Mouse (Mus musculus) heart, embryonic 13.5 days (tissue): ENCODE measurements around the gene Bri3. TPM values are rescaled to one million over a fixed set of nuclear protein-coding genes. Genes with fewer than 3 reads are reported as not detected.

ENCODE experiments used
- ATAC-seq: fragments of 200-750 bp; cut with Nextera tagmentation; 2 replicates; pipeline ENCODE4 v1.8.0; 2017; ENCODE audit warnings: moderate TSS enrichment; ENCODE audit not compliant: insufficient number of reproducible peaks, low FRiP score, low TSS enrichment; ENCODE audit errors: extremely low read depth
- H3K27ac ChIP-seq: fragments of 300-500 bp; sonication (generic); replicated peaks from 2 replicates; pipeline ENCODE4 v1.5.1; 2015; ENCODE audit warnings: moderate library complexity, mild to moderate bottlenecking, inconsistent platforms
- H3K27me3 ChIP-seq: fragments of 300-500 bp; sonication (generic); replicated peaks from 2 replicates; pipeline ENCODE4 v1.6.1; 2015; ENCODE audit warnings: mild to moderate bottlenecking, inconsistent platforms
- H3K36me3 ChIP-seq: fragments of 300-500 bp; sonication (generic); 2 replicates; pipeline ENCODE4 v1.6.1; 2015; ENCODE audit warnings: mild to moderate bottlenecking, inconsistent platforms
- H3K4me1 ChIP-seq: fragments of 300-500 bp; sonication (generic); 2 replicates; pipeline ENCODE4 v1.6.1; 2015; ENCODE audit warnings: inconsistent platforms
- H3K4me2 ChIP-seq: fragments of 300-500 bp; sonication (generic); 2 replicates; pipeline ENCODE4 v1.6.1; 2015; ENCODE audit warnings: inconsistent platforms, mild to moderate bottlenecking, moderate library complexity
- H3K4me3 ChIP-seq: fragments of 300-500 bp; sonication (generic); 2 replicates; pipeline ENCODE4 v1.5.1; 2015; ENCODE audit warnings: moderate library complexity, mild to moderate bottlenecking, inconsistent platforms
- H3K9ac ChIP-seq: fragments of 300-500 bp; sonication (generic); 2 replicates; pipeline ENCODE4 v1.6.1; 2015; ENCODE audit warnings: inconsistent platforms, mild to moderate bottlenecking, moderate library complexity
- H3K9me3 ChIP-seq: fragments of 300-500 bp; sonication (generic); 2 replicates; pipeline ENCODE4 v1.6.1; 2016; ENCODE audit warnings: inconsistent platforms
- WGBS: fragments of 180-500 bp; shearing (Covaris S2); methylation state at CpG from one replicate; pipeline ENCODE4 v1.1.7; 2015; ENCODE audit warnings: mixed read lengths; 5-methylcytosine and 5-hydroxymethylcytosine counted together
- polyA plus RNA-seq: library from polyadenylated mRNA; unstranded; fragments of >200 nt; fragmentation: Nextera tagmentation; extraction: Ambion mirVana; gene quantifications from 2 replicates; pipeline ENCODE4 v1.2.1, GENCODE M21; 2015

The Bri3 gene
- polyA plus RNA-seq, 1 experiment from 2014 or later = 126 TPM

DNA sequence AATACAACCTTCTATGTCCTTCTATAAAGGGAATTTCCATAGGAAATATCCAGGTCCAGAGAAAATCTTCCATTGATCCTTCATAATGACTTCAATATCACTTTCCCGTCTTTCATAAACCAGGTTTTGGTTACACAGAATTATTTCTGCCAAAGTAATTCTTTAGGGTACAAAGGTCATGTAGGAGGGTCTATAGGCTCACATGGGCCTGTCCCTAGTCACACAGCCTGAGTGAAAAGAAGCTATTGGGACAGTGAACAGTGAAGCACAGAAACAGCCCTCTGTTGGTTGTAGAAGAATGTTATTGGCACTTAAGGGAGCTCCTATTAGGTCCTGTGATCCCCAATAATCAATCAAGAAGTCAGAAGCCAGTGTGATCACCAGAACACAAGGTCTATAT is 96.8 kb downstream of the Bri3 start:
- H3K9me3 ChIP-seq = no peaks in the 10 kb centered on the region
- no peak overlapping the region for H3K27ac ChIP-seq
- H3K4me1 ChIP-seq = peaks cover 16% of the 10 kb centered on the region
- H3K4me3 ChIP-seq = no peak overlapping the region
- no peaks in the 10 kb centered on the region for H3K27me3 ChIP-seq
- H3K4me2 ChIP-seq = no peak overlapping the region
- H3K9ac ChIP-seq = no peak overlapping the region
- 79% methylated on average over 1 of the region's 1 CpGs for WGBS
- no peaks in the 10 kb centered on the region for H3K36me3 ChIP-seq
- ATAC-seq = no peak

DNA sequence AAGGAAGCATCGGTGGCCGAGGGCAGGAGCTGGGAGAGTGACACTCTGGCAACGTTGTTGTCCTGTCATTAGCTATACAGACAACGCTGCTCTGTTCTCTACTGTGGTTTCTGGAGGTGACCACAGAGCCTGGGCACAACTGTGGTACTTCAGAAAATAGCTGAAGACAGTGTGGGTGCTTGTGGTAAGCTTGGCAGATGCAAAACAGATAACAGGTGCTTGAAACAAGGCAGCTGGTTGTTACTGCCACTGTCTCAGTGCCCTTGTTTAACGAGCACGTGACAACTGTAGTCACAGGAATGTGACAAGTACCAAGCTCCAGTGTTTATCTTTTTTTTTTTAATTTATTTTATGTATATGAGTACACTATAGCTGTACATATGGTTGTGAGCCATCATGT is 100.4 kb downstream of the Bri3 start:
- no peaks in the 10 kb centered on the region for H3K9me3 ChIP-seq

DNA sequence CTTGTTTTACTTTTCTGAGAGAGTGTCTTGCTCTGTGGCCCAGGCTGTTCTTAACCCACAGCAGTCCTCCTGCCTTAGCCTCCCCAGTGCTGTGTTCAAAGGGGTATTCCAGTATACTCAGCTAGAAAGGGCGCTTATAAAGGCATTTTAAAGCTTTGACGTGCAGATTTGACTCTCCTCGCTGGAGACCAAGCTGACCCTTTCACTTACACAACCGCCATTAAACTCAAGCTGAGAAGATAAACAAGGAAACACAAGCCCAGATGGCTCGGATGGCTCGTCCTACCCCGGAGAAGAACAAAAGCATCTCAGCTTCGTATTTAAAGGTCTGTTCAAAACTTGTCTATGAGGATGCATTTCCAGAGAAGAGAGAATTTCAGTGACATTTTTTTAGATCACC is 106.9 kb downstream of the Bri3 start:
- H3K9ac ChIP-seq = no peak overlapping the region
- H3K9me3 ChIP-seq = no peaks in the 10 kb centered on the region
- H3K36me3 ChIP-seq = no peaks in the 10 kb centered on the region
- no peak overlapping the region for H3K4me3 ChIP-seq
- H3K4me2 ChIP-seq = no peak overlapping the region
- H3K4me1 ChIP-seq = 0 out of 2 replicates have a peak, but pooled peaks cover 3% of the 10 kb centered on the region
- WGBS = 34% methylated on average over 8 of the region's 8 CpGs
- H3K27ac ChIP-seq = no peak overlapping the region
- no peaks in the 10 kb centered on the region for H3K27me3 ChIP-seq
- no peak for ATAC-seq

More for the DNA sequence above, 100.4 kb downstream of the Bri3 start:
- no peak overlapping the region for H3K4me2 ChIP-seq
- H3K9ac ChIP-seq = no peak overlapping the region
- ATAC-seq = no peak
- H3K4me3 ChIP-seq = no peak overlapping the region
- H3K27me3 ChIP-seq = no peaks in the 10 kb centered on the region
- H3K27ac ChIP-seq = no peak overlapping the region
- no peaks in the 10 kb centered on the region for H3K36me3 ChIP-seq
- peaks cover 9% of the 10 kb centered on the region for H3K4me1 ChIP-seq
- 63% methylated on average over 6 of the region's 6 CpGs for WGBS

- Histone ChIP-seq H3K4me3 (no peak overlapping the region), H3K9me3 (no peaks in the 10 kb centered on the region), H3K27me3 (no peaks in the 10 kb centered on the region), H3K4me1 (0 out of 2 replicates have a peak, but pooled peaks cover 3% of the 10 kb centered on the region), H3K27ac (no peak overlapping the region), H3K36me3 (no peaks in the 10 kb centered on the region), H3K9ac (no peak overlapping the region), H3K4me2 (no peak overlapping the region)
- 80% methylated on average over 9 of the region's 9 CpGs for WGBS
- no peak for ATAC-seq
Measured at GRCm38 (mm10) chr5:144352250-144353047, 108.2 kb downstream of the Bri3 start.

- peak overlapping the region; percentile 79 for H3K4me3 ChIP-seq
- peak overlapping the region; percentile 88 for H3K4me2 ChIP-seq
- peak overlapping the region; percentile 82 for H3K27ac ChIP-seq
- 10% methylated on average over 17 of the region's 17 CpGs for WGBS
- no peaks in the 10 kb centered on the region for H3K36me3 ChIP-seq
- peak overlapping the region; percentile 87 for H3K9ac ChIP-seq
- ATAC-seq = no peak
- H3K27me3 ChIP-seq = no peaks in the 10 kb centered on the region
- peaks cover 5% of the 10 kb centered on the region; the same call in 1 of the 2 replicates for H3K4me1 ChIP-seq
- no peaks in the 10 kb centered on the region for H3K9me3 ChIP-seq
Measured at GRCm38 (mm10) chr5:144356776-144357455, 112.7 kb downstream of the Bri3 start.

DNA sequence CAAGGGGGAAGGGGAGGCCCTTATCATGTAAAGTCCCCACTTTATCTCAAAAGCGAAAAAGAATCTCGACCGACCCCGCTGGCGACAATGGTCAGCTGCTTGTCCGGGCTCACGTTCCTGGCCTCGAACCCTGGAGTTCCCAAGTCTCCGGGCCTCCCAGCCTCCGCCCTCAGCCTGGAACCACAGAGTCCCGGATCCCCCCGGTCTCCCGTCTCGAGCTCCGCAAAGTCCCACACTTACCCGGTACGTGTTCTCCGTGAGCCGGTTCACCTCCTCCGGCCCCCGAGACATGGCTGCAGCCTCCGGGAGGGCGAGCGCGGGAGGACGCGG is 113.3 kb downstream of the Bri3 start:
- peak overlapping the region; percentile 88 for H3K4me2 ChIP-seq
- peak overlapping the region; percentile 87 for H3K9ac ChIP-seq
- peak overlapping the region; percentile 79 for H3K4me3 ChIP-seq
- ATAC-seq = no peak
- no peaks in the 10 kb centered on the region for H3K9me3 ChIP-seq
- H3K27ac ChIP-seq = peak overlapping the region; percentile 82
- H3K27me3 ChIP-seq = no peaks in the 10 kb centered on the region
- H3K4me1 ChIP-seq = peaks cover 5% of the 10 kb centered on the region; the same call in 1 of the 2 replicates
- 1% methylated on average over 27 of the region's 27 CpGs for WGBS
- no peaks in the 10 kb centered on the region for H3K36me3 ChIP-seq

DNA sequence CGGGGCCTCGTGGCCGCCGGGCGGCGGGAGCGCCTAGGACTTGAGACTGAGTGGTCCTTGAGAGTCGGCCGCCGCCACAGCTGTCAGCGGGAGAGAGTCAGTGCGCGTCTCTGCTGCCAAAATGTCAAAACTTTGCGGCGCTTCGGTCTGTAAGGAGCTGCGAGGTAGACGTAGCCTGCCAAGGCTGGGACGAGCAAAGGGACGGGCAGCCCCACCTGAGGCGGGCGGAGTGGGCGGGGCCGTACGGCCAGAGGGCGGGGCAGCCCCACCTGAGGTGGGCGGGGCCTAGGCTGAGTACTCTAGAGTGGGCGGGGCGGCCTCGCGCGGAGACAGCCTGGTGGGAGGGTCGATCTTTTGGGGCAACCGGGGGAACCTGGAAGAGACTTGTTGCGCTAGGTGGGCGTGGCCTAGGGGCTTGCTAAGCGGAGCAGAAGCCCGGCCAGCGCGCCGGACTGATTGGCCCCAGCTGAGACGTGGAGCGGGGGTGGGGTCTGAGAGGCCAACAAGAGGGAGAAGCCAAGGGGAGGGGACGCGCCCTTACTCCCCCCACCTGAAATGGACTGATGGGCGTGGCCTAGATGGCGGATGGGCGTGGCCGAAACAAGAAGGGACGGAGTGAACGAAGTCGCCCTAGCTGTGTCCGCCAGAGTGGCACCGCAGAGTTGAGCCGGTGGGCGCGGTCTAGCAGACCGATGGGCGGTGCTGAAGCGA is 113.8 kb downstream of the Bri3 start, which contains the start of gene Baiap2l1:
Gene Baiap2l1 (minus strand): TSS at position 232 of the 711 bp plus-strand sequence.
- H3K4me3 ChIP-seq = peak within 1 kb of the TSS; percentile 79
- no peaks in the 10 kb centered on the region for H3K27me3 ChIP-seq
- peak within 1 kb of the TSS; percentile 87 for H3K9ac ChIP-seq
- H3K4me2 ChIP-seq = peak within 1 kb of the TSS; percentile 88
- H3K36me3 ChIP-seq = no peaks in the 10 kb centered on the region
- peak; percentile 87 for ATAC-seq
- no peaks in the 10 kb centered on the region for H3K9me3 ChIP-seq
- peak within 1 kb of the TSS; percentile 82 for H3K27ac ChIP-seq
- WGBS = under 1% methylated on average over 58 of the region's 60 CpGs
- peaks cover 5% of the 10 kb centered on the region; the same call in 1 of the 2 replicates for H3K4me1 ChIP-seq

- peak overlapping the region; percentile 82; the same call in 1 of the 2 replicates for H3K27ac ChIP-seq
- no peaks in the 10 kb centered on the region for H3K27me3 ChIP-seq
- peak overlapping the region; percentile 87 for H3K9ac ChIP-seq
- ATAC-seq = no peak
- WGBS = 8% methylated on average over 10 of the region's 10 CpGs
- H3K4me2 ChIP-seq = peak overlapping the region; percentile 88
- peak overlapping the region; percentile 79 for H3K4me3 ChIP-seq
- peaks cover 5% of the 10 kb centered on the region; the same call in 1 of the 2 replicates for H3K4me1 ChIP-seq
- no peaks in the 10 kb centered on the region for H3K36me3 ChIP-seq
- no peaks in the 10 kb centered on the region for H3K9me3 ChIP-seq
Measured at GRCm38 (mm10) chr5:144358592-144358917, 114.3 kb downstream of the Bri3 start.

DNA sequence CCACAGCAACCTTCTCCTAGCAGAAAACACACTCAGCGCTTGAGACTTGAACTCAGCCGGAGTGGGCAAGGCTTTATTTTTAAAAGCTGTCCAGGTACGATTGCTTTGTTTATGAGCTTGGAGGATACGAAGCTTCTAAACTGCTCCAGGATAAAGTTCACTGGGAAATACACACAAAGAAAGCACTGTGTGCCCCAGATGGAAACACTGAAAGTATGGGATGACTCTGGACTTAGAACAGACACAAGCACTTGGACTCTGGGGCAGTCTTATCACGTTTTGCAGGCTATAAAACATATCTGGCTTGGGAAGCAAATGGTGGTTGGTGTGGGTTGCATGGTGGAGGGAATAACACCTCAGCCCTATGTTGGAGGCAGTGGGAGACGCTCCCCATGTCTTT is 115.6 kb downstream of the Bri3 start:
- H3K27ac ChIP-seq = no peak overlapping the region
- H3K4me2 ChIP-seq = no peak overlapping the region
- H3K36me3 ChIP-seq = no peaks in the 10 kb centered on the region
- H3K9ac ChIP-seq = no peak overlapping the region
- H3K27me3 ChIP-seq = no peaks in the 10 kb centered on the region
- peaks cover 9% of the 10 kb centered on the region; the same call in 1 of the 2 replicates for H3K4me1 ChIP-seq
- WGBS = 72% methylated on average over 6 of the region's 6 CpGs
- H3K4me3 ChIP-seq = no peak overlapping the region
- ATAC-seq = no peak
- H3K9me3 ChIP-seq = no peaks in the 10 kb centered on the region

DNA sequence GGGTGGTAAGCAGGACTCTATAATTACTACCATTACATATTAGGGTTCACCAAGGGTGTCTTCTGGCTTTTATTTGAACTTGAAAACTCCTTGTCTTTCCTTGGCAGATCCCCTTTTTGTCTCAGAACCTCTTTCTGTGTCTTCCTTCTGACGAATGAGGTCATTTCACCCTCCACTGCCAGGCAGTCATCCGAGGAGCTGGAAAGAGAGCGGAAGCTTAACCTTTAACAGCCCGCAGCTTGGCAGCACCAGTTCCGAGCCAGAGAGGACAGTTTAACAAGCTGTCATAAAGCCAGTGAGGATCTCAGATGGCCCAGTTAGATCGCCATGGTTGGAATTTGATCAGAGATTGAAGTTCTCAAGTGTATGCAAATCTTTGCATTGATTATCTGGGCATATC is 116.1 kb downstream of the Bri3 start:
- H3K27me3 ChIP-seq = no peaks in the 10 kb centered on the region
- no peaks in the 10 kb centered on the region for H3K36me3 ChIP-seq
- no peak overlapping the region for H3K9ac ChIP-seq
- 63% methylated on average over 6 of the region's 6 CpGs for WGBS
- H3K9me3 ChIP-seq = no peaks in the 10 kb centered on the region
- H3K4me2 ChIP-seq = no peak overlapping the region
- H3K27ac ChIP-seq = no peak overlapping the region
- H3K4me1 ChIP-seq = peaks cover 9% of the 10 kb centered on the region; the same call in 1 of the 2 replicates
- ATAC-seq = no peak
- no peak overlapping the region for H3K4me3 ChIP-seq

GRCm38 (mm10) chr5:144364680-144365357 is 120.6 kb downstream of the Bri3 start:
- Histone ChIP-seq H3K4me1 (peaks cover 4% of the 10 kb centered on the region; the same call in 1 of the 2 replicates), H3K4me2 (no peak overlapping the region), H3K9me3 (no peaks in the 10 kb centered on the region), H3K27me3 (no peaks in the 10 kb centered on the region), H3K36me3 (no peaks in the 10 kb centered on the region), H3K4me3 (no peak overlapping the region), H3K9ac (no peak overlapping the region), H3K27ac (no peak overlapping the region)
- 85% methylated on average over 11 of the region's 11 CpGs for WGBS
- no peak for ATAC-seq
